Mouse (Mus musculus): ENCODE data around the gene Tmem131.

DNA sequence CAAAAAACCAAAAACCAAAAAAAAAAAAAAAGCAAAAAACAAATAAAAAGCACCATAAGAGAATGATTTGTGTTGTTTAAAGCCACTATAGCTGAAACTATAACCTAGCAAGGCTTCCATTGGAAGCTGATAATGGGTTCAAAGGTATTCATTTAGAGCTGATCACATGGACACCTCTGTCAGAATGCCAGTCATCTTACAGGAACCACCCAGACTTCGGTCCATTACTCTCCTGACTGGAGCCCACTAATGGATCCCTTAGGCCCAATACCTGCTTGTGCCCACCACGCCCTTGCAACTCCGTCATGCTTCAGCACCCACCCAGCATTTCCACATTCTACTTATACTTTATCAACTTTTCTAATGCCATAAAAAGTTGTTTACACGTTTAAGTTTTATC lies 17.2 kb downstream of the Tmem131 start:
- TF ChIP-seq EP300 (optimal IDR thresholded peaks at IDR 0.05) (no peak), CTCF (IDR thresholded peaks at IDR 0.05; ENCODE audit: low read depth) (no peak)

All from stomach, postnatal 0 days (tissue).